Mouse (Mus musculus) liver, adult (tissue): ENCODE data around the gene Trpc2.

Experiments used
- GATA4 ChIP-seq: IDR thresholded peaks from 2 replicates; pipeline ENCODE4 v1.6.1; 2014; ENCODE audit warnings: mild to moderate bottlenecking, low read length; ENCODE audit not compliant: insufficient replicate concordance

Gene Trpc2

GRCm38 (mm10) chr7:102082816-102083215, at the start of gene Trpc2:
Gene Trpc2, plus strand, starts transcription at chr7:102083116.
- TF ChIP-seq GATA4, result no peak

GRCm38 (mm10) chr7:102034904-102035303, 48.0 kb upstream of the Trpc2 start:
- TF ChIP-seq GATA4, result no peak

- no peak for TF ChIP-seq GATA4
Observed at GRCm38 (mm10) chr7:102035534-102035933, 47.4 kb upstream of the Trpc2 start.

- no peak for TF ChIP-seq GATA4
Observed at GRCm38 (mm10) chr7:102037318-102037717, 45.6 kb upstream of the Trpc2 start.

GRCm38 (mm10) chr7:102042314-102042713, 40.6 kb upstream of the Trpc2 start:
- TF ChIP-seq GATA4, result no peak

GRCm38 (mm10) chr7:102061353-102061752, 21.6 kb upstream of the Trpc2 start:
- no peak for TF ChIP-seq GATA4

GRCm38 (mm10) chr7:102062203-102062602, 20.7 kb upstream of the Trpc2 start:
- TF ChIP-seq GATA4, result no peak

GRCm38 (mm10) chr7:102063891-102064290, 19.0 kb upstream of the Trpc2 start:
- TF ChIP-seq GATA4, result no peak

- TF ChIP-seq GATA4, result no peak
Observed at GRCm38 (mm10) chr7:102064655-102065045, 18.3 kb upstream of the Trpc2 start.

GRCm38 (mm10) chr7:102065046-102065891, 17.6 kb upstream of the Trpc2 start, which contains the start of the genes Rnf121, Xndc1 and Xntrpc:
Gene Rnf121, minus strand, starts transcription at chr7:102065469.
Gene Xndc1, plus strand, starts transcription at chr7:102065511.
Gene Xntrpc, plus strand, starts transcription at chr7:102065713.
- peak; percentile 25; the same call in 1 of the 2 replicates for TF ChIP-seq GATA4

GRCm38 (mm10) chr7:102066363-102066762, 16.6 kb upstream of the Trpc2 start:
- TF ChIP-seq GATA4, result no peak

GRCm38 (mm10) chr7:102076714-102077296, 6.1 kb upstream of the Trpc2 start:
- TF ChIP-seq GATA4, result no peak

GRCm38 (mm10) chr7:102078517-102078916, 4.4 kb upstream of the Trpc2 start:
- no peak for TF ChIP-seq GATA4

GRCm38 (mm10) chr7:102080311-102080710, 2.6 kb upstream of the Trpc2 start:
- no peak for TF ChIP-seq GATA4

GRCm38 (mm10) chr7:102081784-102082183, 1.1 kb upstream of the Trpc2 start:
- TF ChIP-seq GATA4, result no peak

GRCm38 (mm10) chr7:102084041-102084696, 1.3 kb downstream of the Trpc2 start:
- no peak for TF ChIP-seq GATA4
